Mouse (Mus musculus) CD4-positive helper T cell, adult 2 months (primary cell): ENCODE data around the gene Gm44805.
A peak's percentile ranks its signal among the peaks of the same experiment; 100 is the strongest.

Source experiments
- DNase-seq: peaks from one replicate; pipeline ENCODE4 v3.0.0-alpha.2; 2012; ENCODE audit warnings: low read depth, missing footprints, low spot score

Gm44805 gene

DNA sequence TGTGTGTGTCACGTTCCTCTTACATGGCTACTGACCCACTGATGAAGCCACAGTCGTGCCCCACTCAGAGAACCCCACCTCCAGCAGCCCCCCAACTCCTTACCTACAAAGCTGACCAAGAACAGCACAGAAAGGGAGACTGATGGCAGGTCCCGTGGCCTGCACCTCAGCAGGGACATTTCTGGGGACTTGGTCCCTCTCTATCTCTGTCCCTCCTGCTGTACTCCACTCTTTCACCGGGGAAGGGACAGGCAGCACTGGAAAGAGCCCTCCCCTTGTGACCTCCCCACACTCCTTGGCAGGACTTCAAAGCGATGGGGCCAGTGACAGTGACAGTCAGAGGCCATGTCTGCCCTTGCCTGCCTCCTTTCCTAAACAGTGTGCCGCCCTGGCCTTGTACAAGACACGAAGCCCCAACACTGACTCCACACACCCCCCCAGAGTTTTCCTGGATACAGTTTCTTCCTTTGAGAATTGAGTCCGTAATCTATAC, at the start of gene Gm44805, which contains the start of gene Apoc4:
Gene Gm44805 (minus strand): TSS at position 222 of the 493 bp plus-strand sequence.
Gene Apoc4 (minus strand): TSS at position 278 of the 493 bp plus-strand sequence.
- DNase-seq, result no peak

DNA sequence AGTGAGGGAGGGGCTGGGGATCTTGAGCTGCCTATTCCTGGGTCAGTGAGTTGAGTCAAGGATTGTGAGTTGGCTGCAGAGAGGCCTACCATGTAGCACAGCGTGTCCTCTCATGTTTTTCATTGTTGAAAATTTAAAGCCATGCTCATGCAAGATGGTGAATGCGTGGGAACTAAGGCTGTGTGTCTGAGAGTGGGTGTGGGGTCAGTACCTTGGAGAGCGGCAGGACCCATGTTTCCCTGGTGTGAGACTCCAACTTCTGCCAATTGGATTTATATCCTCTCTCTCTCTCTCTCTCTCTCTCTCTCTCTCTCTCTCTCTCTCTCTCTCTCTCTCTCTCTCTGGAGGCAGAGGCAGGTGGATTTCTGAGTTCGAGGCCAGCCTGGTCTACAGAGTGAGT, 45.3 kb upstream of the Gm44805 start:
- no peak for DNase-seq

GRCm38 (mm10) chr7:19724167-19724566, 42.9 kb upstream of the Gm44805 start:
- no peak for DNase-seq

DNA sequence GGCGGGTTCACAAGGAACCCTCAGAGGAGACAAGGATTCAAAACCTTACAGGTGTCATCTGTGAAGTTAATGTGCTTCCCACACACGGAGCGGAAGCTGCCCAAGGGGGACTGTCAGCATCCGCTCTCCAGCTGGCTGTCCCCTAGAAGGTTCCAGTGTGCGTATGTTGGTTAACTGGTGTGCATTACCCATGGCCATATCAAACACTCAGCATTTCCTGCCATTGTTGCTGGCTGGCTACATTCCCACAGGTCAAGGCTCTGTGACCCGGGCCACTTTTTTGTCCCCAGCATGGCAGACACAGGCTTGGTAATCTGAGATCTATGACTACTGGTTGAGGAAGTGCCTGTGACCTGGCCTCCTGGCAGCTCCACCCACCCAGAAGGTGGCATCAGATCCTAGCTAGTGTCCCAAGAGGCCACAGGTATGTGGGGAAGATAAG, 41.6 kb upstream of the Gm44805 start:
- no peak for DNase-seq

DNA sequence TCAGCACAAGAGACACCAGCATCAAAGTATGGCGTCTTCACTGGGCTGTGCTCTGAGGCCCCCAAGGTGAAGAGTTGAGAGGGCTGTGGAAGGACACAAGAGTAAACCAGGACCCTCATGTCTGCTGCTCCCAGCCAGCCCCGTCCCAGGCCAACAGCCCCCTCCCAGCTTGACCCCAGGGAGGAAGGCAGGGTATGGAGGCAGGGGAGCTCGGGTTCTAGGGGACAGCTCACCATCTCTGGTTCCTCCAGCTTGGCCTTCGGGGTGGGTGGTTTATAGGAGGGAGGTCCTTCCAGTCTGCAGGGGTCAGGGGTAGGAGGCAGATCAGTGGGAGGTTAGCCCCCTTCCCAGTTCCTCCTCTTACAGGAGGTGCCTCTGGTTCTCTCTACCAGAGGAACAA, 38.0 kb upstream of the Gm44805 start:
- no peak for DNase-seq

DNA sequence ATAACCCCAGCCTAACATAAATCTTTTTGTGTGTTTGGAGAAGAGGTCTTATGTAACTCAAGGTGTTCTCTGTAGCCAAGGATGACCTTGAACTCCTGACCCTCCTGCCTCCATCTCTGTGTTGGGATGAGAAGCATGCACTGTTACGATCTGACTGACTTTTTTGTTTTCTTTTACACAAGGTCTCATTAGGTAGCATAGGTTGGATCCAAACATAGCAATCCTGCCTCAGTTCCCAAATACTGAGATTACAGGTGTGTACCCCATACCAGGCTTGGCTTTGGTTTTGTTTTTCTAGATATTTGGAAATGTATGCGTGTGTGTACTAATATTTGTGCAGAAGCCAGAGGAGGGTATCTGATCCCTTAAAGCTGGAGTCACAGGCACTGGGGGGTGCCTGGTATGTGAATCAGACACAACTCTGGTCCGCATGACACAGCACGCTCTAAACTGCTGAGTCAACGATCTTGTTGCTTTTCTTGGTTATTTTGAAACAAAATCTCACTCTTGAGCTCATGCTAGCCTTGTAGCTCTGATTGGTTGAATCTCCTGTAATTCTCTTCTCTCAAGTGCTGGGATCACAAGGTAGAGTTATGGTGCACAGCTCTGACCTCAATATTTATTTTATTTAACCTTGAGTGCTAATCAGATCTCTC, 37.2 kb upstream of the Gm44805 start:
- DNase-seq, result no peak

DNA sequence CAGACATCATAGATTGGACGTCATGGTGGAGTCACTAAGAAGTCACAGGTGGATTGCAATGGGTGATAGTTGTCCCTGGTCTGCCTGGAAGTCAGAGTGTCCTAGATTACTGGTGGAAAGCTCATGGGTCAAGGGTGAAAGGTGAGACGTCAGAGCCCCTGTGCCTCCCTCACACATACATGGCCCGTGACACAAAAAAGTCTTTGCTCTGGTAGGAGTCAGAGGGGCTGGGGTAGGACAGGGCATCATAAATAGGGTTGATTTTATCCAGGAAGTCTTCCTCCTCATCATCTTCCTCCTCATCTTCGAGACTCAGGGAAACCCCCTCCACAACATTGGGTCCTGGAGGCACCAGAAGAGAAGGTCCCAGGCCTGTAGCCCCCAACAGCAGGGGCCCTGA, 36.1 kb upstream of the Gm44805 start:
- DNase-seq, result no peak

DNA sequence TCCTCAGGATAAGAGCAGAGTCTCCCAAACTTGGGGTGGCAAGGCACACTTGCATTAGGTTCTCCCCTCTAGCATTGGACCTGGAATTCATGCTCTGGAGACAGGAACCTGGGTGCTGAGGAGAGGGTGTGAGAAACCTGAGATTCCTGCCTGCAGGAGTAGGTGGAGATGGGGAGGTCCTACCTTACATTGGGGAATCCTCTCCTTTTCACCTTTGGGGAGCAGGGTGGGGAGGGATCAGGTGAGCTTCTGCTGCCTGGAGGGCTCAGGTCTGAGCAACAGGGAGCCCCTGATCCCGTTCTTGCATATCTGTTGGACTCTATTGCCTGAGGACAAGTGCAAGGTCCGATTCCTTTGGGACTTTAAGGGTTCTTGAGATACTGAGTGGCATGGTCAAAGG, 35.6 kb upstream of the Gm44805 start:
- DNase-seq, result no peak

- DNase-seq, result no peak
These were observed 34.9 kb upstream of the Gm44805 start for GRCm38 (mm10) chr7:19716055-19716682.

DNA sequence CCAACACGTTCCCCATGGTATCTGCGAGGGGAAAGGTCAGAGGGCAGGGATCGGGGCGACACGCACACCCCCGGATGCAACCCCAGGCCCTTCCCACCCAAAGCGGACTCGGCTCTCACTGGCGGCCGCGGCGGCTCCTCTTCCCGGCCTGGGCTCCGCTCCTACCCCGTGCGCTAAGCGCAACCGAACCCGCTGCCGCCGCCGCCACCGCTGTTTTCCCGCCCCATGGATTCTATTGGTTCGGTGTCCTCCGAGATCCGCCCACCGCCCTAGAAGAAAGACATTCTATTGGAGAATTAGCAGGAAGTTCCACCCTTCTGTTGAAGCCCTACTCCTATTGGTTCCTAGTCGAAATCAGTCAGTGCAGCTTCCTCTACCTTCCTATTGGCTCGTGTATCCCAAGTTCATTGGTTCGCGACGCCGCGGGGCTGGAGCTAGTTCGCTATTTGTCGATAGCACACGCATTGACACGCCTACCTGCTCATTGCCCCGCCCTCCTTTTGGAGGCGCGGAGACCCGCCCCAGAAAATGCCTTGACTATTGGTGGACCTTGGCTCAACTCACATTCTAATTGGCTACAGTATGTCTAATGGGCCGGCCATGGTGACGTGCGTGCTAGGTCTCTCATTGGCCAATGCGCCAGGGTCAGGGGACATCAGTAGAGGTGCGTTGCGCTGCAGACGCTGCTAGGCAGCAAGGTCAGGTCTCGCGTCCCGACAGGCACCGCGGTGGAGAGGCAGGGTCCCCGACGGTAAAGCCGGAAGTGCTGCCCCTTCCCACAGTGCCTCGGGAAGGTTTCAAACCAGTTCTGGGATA, 34.2 kb upstream of the Gm44805 start, which contains the start of gene Tomm40:
Gene Tomm40 (minus strand): TSS at position 200 of the 816 bp plus-strand sequence.
- peak; percentile 100 for DNase-seq

DNA sequence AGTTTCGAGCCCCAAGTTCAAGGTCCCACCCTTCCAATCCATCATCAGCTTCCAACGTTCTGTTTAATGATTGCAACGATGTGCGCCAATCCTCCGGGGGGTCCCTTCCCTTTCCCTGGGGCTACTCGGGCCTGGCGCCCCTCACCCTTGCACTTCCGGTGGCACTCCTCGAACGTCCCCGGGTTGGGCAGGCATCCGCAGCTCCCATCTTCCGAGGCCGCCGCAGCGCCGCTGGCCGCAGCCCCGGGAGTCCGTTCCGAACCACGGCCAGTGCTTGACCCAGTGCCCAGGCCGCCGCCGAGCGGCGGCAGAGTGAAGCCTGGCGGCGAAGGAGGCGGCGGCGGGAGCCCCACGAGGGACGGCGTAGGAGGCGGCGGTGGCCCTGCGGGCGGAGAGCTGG, 33.6 kb upstream of the Gm44805 start:
- no peak for DNase-seq

DNA sequence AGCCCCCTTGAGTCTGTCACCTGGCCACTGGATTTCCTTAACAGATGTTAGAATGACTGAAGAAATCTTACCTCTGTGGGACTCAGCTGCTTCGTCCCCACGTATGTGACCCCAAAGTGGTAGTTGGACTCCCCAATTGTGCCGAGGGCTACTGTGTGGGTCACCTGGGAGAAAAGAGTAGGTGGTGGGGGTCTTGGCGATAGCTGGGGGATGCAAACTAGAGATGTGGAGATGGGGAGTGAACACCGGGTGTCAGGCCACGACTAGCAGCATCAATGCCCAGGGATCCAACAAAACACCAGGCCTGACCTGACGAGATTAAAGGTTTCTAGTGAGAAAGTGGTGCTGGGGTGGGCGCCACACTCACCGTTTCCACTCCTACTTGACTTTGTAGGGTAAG, 32.4 kb upstream of the Gm44805 start:
- DNase-seq, result no peak

GRCm38 (mm10) chr7:19713196-19713595, 32.0 kb upstream of the Gm44805 start:
- peak; percentile 44 for DNase-seq

DNA sequence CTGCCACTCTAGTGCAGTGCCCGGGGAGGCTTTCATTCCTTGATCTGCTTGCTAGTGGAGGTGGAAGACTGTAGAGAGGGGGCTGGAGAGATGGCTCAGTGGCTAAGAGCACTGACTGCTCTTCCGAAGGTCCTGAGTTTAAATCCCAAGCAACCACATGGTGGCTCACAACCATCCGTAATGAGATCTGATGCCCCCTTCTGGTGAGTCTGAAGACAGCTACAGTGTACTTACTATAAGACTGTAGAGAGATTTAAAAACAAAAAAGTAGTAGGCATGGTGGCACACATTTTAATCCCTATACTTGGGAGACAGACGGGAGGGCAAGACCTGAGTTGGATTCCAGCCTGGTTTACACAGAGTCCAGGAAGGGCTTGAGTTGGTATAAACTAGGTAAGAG, 31.2 kb upstream of the Gm44805 start:
- DNase-seq, result no peak

DNA sequence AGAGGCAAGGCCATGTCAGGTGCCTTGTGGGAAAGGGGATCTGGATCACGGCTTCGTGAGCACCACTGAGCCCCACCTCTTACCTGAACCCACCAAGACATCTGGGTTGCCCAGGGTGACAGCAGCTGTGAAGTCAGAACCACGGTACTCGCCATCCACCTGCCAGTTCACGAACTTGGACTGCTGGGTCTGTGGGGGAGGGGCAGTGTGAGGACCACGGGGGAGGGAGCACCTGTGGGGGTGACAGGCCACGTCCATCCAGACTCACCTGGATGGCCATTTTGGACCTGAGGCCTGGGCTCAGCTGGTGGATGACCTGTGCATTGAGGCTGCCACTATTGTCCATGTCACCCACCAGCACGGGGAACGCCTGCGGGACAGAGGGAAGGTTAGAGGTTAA, 29.4 kb upstream of the Gm44805 start:
- DNase-seq, result no peak

- DNase-seq, result no peak
These were observed 24.0 kb upstream of the Gm44805 start for GRCm38 (mm10) chr7:19705271-19705670.

DNA sequence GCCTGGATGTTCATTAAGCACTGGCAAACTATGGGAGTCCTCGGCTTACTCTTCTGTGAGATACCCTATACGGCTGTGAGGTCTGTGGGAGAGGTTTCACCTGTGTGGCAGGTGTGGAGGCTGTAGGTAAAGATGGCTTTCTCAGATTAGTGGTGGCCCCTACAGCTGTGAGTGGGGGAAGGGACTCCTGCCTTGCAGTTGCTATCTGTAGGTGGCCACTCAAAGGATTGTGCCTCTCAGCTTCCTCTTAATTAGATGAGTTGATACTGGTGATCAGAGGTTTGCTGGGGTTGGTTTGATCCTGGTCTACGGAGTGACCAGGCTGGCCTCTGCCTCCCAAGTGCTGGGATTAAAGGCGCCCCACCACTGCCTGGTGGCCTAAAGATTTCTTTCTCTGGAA, 23.3 kb upstream of the Gm44805 start:
- DNase-seq, result no peak

GRCm38 (mm10) chr7:19702859-19703555, 21.8 kb upstream of the Gm44805 start:
- no peak for DNase-seq

DNA sequence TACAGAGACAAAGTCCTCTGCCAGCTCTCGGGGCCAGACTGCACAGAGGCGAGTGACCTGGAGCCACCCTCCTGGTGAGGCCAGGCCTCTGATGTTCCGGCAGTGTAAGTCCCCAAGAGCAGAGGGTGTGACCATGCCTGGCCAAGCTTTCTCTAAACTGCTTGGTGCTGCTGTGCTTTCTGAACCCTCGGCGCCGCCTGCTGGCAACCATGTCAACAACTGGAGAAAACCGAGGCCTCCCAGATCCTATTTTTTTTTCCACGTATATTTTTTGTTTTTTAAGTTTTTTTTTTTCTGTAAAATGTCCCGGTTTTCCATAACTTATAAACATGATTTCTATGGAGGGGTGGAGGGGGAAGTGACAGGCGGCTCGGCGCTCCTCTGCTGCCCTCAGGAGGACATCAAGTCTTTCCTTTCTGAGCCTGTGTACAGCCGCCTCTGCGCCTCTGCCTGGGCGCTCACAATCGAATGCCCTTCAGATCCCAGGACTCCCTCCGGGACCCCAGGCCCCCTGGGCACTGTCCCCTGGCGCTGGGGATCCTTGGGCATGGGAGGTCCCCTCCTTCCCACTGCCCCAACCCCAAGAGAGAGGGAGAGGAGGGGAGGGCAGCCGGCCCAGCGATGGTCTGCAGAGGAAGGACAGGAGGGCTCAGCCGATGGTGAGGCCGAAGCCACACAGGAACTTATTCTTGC, 20.0 kb upstream of the Gm44805 start:
- no peak for DNase-seq

DNA sequence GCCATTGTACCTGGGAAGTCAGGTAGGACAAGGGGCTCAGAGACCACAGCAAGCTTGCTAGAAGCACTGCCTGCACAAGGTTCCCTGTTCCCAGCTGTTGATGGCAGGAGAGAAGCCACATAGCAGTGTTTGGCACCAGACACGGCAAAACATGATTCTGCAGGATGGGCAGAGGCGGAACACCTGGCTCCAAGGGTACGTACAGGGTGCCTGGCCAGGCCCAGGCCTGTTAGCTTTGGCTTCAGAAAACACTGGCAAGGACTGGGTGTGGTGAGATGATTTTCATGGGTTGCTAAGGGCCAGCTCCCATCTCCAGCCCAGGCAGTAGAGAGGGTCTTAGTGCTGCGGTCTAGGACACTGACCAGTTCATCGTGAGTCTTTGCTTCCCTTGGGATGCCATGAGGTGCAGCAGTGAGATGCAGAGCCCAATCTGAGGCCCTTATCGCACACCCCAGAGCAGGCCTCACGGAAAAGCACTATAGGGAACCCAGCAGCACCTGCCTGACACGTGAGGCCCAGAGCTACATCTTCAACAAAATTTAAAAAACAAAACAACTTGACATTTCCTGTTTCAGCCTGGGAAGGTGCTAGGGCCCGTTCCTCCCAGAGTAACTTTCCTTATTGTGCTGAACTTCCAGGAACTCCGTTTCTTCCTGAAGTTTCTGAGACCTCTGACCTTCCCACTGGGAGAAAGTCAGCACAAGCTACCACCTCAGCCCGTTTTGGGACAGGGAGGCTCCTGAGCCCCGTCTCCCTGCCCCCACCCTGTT, 19.3 kb upstream of the Gm44805 start:
- no peak for DNase-seq
